Comparison of ENCODE assay signal across 14 mouse cellular contexts in the genomic region with DNA sequence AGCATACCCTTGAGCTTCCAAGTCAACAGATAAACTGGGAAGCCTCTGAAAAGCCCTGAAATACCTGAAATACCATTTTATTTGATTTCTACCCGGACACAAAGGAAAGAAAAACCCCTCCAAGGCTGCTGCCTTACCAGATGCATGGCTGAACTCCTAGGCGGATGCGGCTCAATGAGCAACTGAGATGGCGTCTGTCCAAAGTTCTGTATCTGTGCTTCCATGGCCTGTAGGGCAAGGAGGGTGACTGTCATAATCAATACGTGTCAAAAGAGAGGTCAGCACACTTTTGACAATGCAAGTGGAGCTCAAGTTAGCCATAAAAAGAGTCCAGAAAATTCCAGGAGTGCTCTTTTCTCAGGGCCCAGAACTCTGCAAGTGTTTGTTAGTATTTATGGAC.
DNase-seq lines count a peak whose midpoint lies in the region; ATAC-seq lines count a peak whose summit lies in the region.
"Had no signal": no experiment of that assay in that cellular context is flagged by ENCODE, and none has a peak within 500 bp of the region (broad histone marks: within the 10 kb centered on the region; RNA-seq: fewer than 3 reads in every experiment).

No protein-coding gene starts in this region.

- peaks cover 18% of the 10 kb centered on the region for H3K36me3 ChIP-seq in forebrain, embryonic 13.5 days (ENCODE audit: poor library complexity, severe bottlenecking)
- peaks cover 7% of the 10 kb centered on the region; the same call in 1 of the 2 replicates for H3K36me3 ChIP-seq in forebrain, embryonic 16.5 days (ENCODE audit: control insufficient read depth, insufficient read depth)
- no peaks in the 10 kb centered on the region for H3K36me3 ChIP-seq in kidney, embryonic 15.5 days
- no peaks in the 10 kb centered on the region for H3K36me3 ChIP-seq in limb, embryonic 10.5 days
- H3K36me3 ChIP-seq: liver, embryonic 15.5 days had no signal

- peak overlapping the region; percentile 19 for H3K27ac ChIP-seq in forebrain, embryonic 13.5 days
- H3K27ac ChIP-seq in forebrain, embryonic 16.5 days (ENCODE audit: low read length) = no peak overlapping the region
- no peak overlapping the region for H3K27ac ChIP-seq in kidney, embryonic 15.5 days
- H3K27ac ChIP-seq in limb, embryonic 10.5 days = peak overlapping the region; percentile 36; the same call in 1 of the 2 replicates
- H3K27ac ChIP-seq: embryonic facial prominence, embryonic 15.5 days; forebrain, embryonic 12.5 days; heart, embryonic 13.5 days; liver, embryonic 15.5 days had no signal

- H3K27me3 ChIP-seq in forebrain, embryonic 13.5 days = no peaks in the 10 kb centered on the region
- H3K27me3 ChIP-seq in forebrain, embryonic 16.5 days (replicated peaks; ENCODE audit: control insufficient read depth, insufficient read depth, low read length) = no peaks in the 10 kb centered on the region
- H3K27me3 ChIP-seq in kidney, embryonic 15.5 days = no peaks in the 10 kb centered on the region
- H3K27me3 ChIP-seq in limb, embryonic 10.5 days (ENCODE audit: low read depth, poor library complexity, severe bottlenecking) = no peaks in the 10 kb centered on the region
- H3K27me3 ChIP-seq: embryonic facial prominence, embryonic 15.5 days; forebrain, embryonic 12.5 days; heart, embryonic 13.5 days; liver, embryonic 15.5 days had no signal

- no peak overlapping the region for H3K9ac ChIP-seq in forebrain, embryonic 13.5 days
- H3K9ac ChIP-seq in forebrain, embryonic 16.5 days (replicated peaks; ENCODE audit: low read depth, low read length) = no peak overlapping the region
- H3K9ac ChIP-seq in kidney, embryonic 15.5 days = no peak overlapping the region
- H3K9ac ChIP-seq: embryonic facial prominence, embryonic 15.5 days; forebrain, embryonic 12.5 days; heart, embryonic 13.5 days; liver, embryonic 15.5 days had no signal

- no peak overlapping the region for H3K4me2 ChIP-seq in forebrain, embryonic 13.5 days
- no peak overlapping the region for H3K4me2 ChIP-seq in forebrain, embryonic 16.5 days (ENCODE audit: low read length)
- no peak overlapping the region for H3K4me2 ChIP-seq in kidney, embryonic 15.5 days
- H3K4me2 ChIP-seq: embryonic facial prominence, embryonic 15.5 days; forebrain, embryonic 12.5 days; heart, embryonic 13.5 days; liver, embryonic 15.5 days had no signal

- peak; percentile 8 to 28 for DNase-seq in kidney, postnatal 36 days
- DNase-seq in limb, embryonic 10.5 days (ENCODE audit: low spot score) = no peak
- DNase-seq in retina, postnatal 1 day = peak; percentile 75
- DNase-seq in urinary bladder, adult 18-20 months (ENCODE audit: low spot score in 2 of 2) = no peak
- DNase-seq: adrenal gland, postnatal 36 days; heart, postnatal 4 days; thymus, postnatal 36 days had no signal

- H3K9me3 ChIP-seq in forebrain, embryonic 13.5 days (replicated peaks) = no peaks in the 10 kb centered on the region
- H3K9me3 ChIP-seq in forebrain, embryonic 16.5 days (ENCODE audit: control insufficient read depth, low read length) = no peaks in the 10 kb centered on the region
- H3K9me3 ChIP-seq in kidney, embryonic 15.5 days (replicated peaks) = no peaks in the 10 kb centered on the region
- H3K9me3 ChIP-seq in limb, embryonic 10.5 days (replicated peaks) = no peaks in the 10 kb centered on the region
- H3K9me3 ChIP-seq: embryonic facial prominence, embryonic 15.5 days; forebrain, embryonic 12.5 days; heart, embryonic 13.5 days; liver, embryonic 15.5 days had no signal

- no peak overlapping the region for H3K4me3 ChIP-seq in forebrain, embryonic 13.5 days
- no peak overlapping the region for H3K4me3 ChIP-seq in forebrain, embryonic 16.5 days (replicated peaks; ENCODE audit: low read length)
- H3K4me3 ChIP-seq in kidney, embryonic 15.5 days (replicated peaks) = no peak overlapping the region
- no peak overlapping the region for H3K4me3 ChIP-seq in limb, embryonic 10.5 days
- H3K4me3 ChIP-seq: embryonic facial prominence, embryonic 15.5 days; forebrain, embryonic 12.5 days; heart, embryonic 13.5 days; liver, embryonic 15.5 days had no signal

- ATAC-seq in forebrain, embryonic 13.5 days = no peak
- ATAC-seq in forebrain, embryonic 16.5 days = no peak
- no peak for ATAC-seq in kidney, embryonic 15.5 days (replicated peaks; ENCODE audit: low FRiP score)

- peaks cover 24% of the 10 kb centered on the region for H3K4me1 ChIP-seq in forebrain, embryonic 13.5 days
- H3K4me1 ChIP-seq in forebrain, embryonic 16.5 days (replicated peaks; ENCODE audit: control insufficient read depth, insufficient read depth, low read length) = peaks cover 11% of the 10 kb centered on the region
- H3K4me1 ChIP-seq in kidney, embryonic 15.5 days = peaks cover 17% of the 10 kb centered on the region
- H3K4me1 ChIP-seq in limb, embryonic 10.5 days = peaks cover 48% of the 10 kb centered on the region
- H3K4me1 ChIP-seq: liver, embryonic 15.5 days had no signal

- WGBS in forebrain, embryonic 13.5 days = 59% methylated on average over 5 of the region's 5 CpGs
- 46% methylated on average over 5 of the region's 5 CpGs for WGBS in forebrain, embryonic 16.5 days
- WGBS in kidney, embryonic 15.5 days = 60% methylated on average over 5 of the region's 5 CpGs
- WGBS in limb, embryonic 10.5 days = 86% methylated on average over 5 of the region's 5 CpGs

Comparison
In these comparisons a context has a peak if more than half of its experiments do, and no peak if none do; other contexts are left out.
1. H3K27ac ChIP-seq: peak in forebrain, embryonic 13.5 days (single experiment) and limb, embryonic 10.5 days (single experiment); none in forebrain, embryonic 16.5 days (single experiment) and kidney, embryonic 15.5 days (single experiment).
2. DNase-seq: peak in kidney, postnatal 36 days (2 of 2) and retina, postnatal 1 day (single experiment); none in limb, embryonic 10.5 days (single experiment) and urinary bladder, adult 18-20 months (0 of 2).